Mouse (Mus musculus) liver, embryonic 13.5 days (tissue): ENCODE results near the gene Necab3. TPM values are rescaled to one million over a fixed set of nuclear protein-coding genes. Genes with fewer than 3 reads are reported as not detected.

Source experiments
- ATAC-seq: fragments of 200-750 bp; cut with Nextera tagmentation; 2 replicates; pipeline ENCODE4 v1.8.0; 2017; ENCODE audit warnings: low read depth, mild to moderate bottlenecking, moderate number of reproducible peaks, moderate library complexity
- DNase-seq: peaks from one replicate; pipeline ENCODE4 v3.0.0; 2022
- H3K27ac ChIP-seq: fragments of 300-500 bp; sonication (generic); 2 replicates; pipeline ENCODE4 v1.5.1; 2015; ENCODE audit warnings: moderate library complexity, mild to moderate bottlenecking, inconsistent platforms
- H3K27me3 ChIP-seq: fragments of 300-500 bp; sonication (generic); 2 replicates; pipeline ENCODE4 v1.6.1; 2015; ENCODE audit warnings: mild to moderate bottlenecking, inconsistent platforms
- H3K36me3 ChIP-seq: fragments of 300-500 bp; sonication (generic); 2 replicates; pipeline ENCODE4 v1.6.1; 2015; ENCODE audit warnings: mild to moderate bottlenecking, inconsistent platforms
- H3K4me1 ChIP-seq: fragments of 300-500 bp; sonication (generic); replicated peaks from 2 replicates; pipeline ENCODE4 v1.6.1; 2015; ENCODE audit warnings: inconsistent platforms
- H3K4me2 ChIP-seq: fragments of 300-500 bp; sonication (generic); 2 replicates; pipeline ENCODE4 v1.6.1; 2015; ENCODE audit warnings: inconsistent platforms, mild to moderate bottlenecking, moderate library complexity
- H3K4me3 ChIP-seq: fragments of 300-500 bp; sonication (generic); replicated peaks from 2 replicates; pipeline ENCODE4 v1.5.1; 2015; ENCODE audit warnings: mild to moderate bottlenecking, inconsistent platforms
- H3K9ac ChIP-seq: fragments of 300-500 bp; sonication (generic); 2 replicates; pipeline ENCODE4 v1.6.1; 2015; ENCODE audit warnings: mild to moderate bottlenecking, inconsistent platforms
- H3K9me3 ChIP-seq: fragments of 300-500 bp; sonication (generic); replicated peaks from 2 replicates; pipeline ENCODE4 v1.6.1; 2016; ENCODE audit warnings: inconsistent platforms
- WGBS: fragments of 180-500 bp; shearing (Covaris S2); methylation state at CpG from one replicate; pipeline ENCODE4 v1.1.7; 2015; ENCODE audit not compliant: insufficient replicate concordance; 5-methylcytosine and 5-hydroxymethylcytosine counted together
- polyA plus RNA-seq: library from polyadenylated mRNA; unstranded; fragments of >200 nt; fragmentation: Nextera tagmentation; extraction: Ambion mirVana; gene quantifications from 2 replicates; pipeline ENCODE4 v1.2.1, GENCODE M21; 2015

The Necab3 gene
- polyA plus RNA-seq, 1 experiment from 2014 or later: 0.88 TPM

DNA sequence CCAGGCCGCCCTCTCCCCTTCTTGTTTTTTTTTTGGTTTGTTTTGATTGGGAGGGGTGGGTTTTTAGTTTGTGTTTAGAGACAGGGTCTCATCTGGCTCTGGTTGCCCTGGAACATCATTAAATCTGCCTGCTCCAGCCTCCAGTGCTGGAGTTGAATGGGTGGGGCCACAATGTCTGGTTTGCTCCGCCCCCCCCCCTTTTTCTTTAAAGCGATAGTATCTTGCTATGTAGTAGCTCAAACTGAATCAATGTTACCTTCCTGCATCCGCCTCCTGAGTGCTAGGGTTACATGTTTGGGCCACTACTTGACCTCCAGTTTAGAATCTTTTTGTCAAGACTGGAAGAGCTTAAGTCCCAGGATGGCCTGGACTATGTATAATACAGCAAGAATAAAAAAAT lies 12.6 kb upstream of the Necab3 start:
- 53% methylated on average over 4 of the region's 4 CpGs for WGBS
- 0 out of 2 replicates have a peak overlapping the region, but pooled peaks have one; percentile 62 for H3K9ac ChIP-seq
- H3K27me3 ChIP-seq: no peaks in the 10 kb centered on the region
- ATAC-seq: no peak
- H3K36me3 ChIP-seq: no peaks in the 10 kb centered on the region
- 0 out of 2 replicates have a peak overlapping the region, but pooled peaks have one; percentile 91 for H3K4me2 ChIP-seq
- peaks cover 42% of the 10 kb centered on the region for H3K4me1 ChIP-seq
- H3K27ac ChIP-seq: no peak overlapping the region
- H3K9me3 ChIP-seq: no peaks in the 10 kb centered on the region
- DNase-seq: no peak
- H3K4me3 ChIP-seq: no peak overlapping the region

DNA sequence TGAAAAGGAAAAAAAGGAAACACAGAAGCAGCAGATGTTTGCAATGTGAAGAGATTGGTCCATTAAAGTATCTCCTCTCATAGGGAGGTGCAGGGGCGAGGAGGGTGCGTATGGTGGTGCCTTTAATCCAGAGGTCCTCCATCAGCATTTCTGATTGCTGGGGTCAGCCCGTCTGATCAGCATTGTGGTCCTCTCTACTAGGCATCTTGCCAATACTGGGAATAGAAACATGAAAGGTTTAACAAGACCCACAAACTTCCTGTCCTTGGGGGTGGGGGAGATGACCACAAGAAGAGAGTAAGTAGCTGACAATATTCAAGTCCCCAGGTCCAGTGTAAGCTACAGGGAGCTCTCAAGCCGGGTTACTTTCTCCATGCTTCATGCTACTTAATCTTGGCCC lies 12.0 kb upstream of the Necab3 start:
- WGBS: 28% methylated on average over 4 of the region's 4 CpGs
- peaks cover 48% of the 10 kb centered on the region for H3K4me1 ChIP-seq
- ATAC-seq: no peak

DNA sequence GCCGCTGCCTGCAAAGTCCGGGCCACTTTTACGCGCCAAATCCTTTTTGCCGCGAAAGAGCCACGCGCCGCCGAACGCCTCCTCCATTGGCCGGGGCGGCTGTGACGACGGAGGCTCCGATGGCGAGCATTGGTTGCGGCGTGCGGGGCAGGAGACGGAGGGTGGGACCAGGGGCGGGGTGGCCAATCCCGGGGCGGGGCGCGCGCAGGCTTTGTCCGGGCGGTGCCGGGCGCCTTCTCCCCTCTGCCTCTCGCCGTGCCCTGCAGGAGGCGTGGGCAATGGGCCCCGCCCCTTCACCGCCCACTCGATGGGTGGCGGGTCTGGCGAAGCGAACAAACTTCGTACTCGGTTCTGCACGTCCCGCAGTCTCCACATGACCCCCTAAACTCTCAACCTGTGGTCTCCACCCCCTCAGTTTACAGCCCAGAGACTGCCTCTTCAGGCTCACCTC lies 11.2 kb upstream of the Necab3 start, which contains the start of gene E2f1:
TSS of gene E2f1 (minus strand) at position 57 of the 451 bp plus-strand sequence.
- peak within 1 kb of the TSS; percentile 82 for H3K4me3 ChIP-seq
- H3K36me3 ChIP-seq: peaks cover 2% of the 10 kb centered on the region
- no peaks in the 10 kb centered on the region for H3K27me3 ChIP-seq
- H3K4me1 ChIP-seq: peaks cover 56% of the 10 kb centered on the region
- WGBS: 0% methylated on average over 44 of the region's 44 CpGs
- peak within 1 kb of the TSS; percentile 89 for H3K9ac ChIP-seq
- H3K9me3 ChIP-seq: no peaks in the 10 kb centered on the region
- H3K27ac ChIP-seq: peak within 1 kb of the TSS; percentile 89
- DNase-seq (peak; percentile 94), ATAC-seq (peak; percentile 95)
- H3K4me2 ChIP-seq: peak within 1 kb of the TSS; percentile 91

More for the DNA sequence above, 12.0 kb upstream of the Necab3 start:
- H3K27me3 ChIP-seq: no peaks in the 10 kb centered on the region
- no peak for DNase-seq
- no peaks in the 10 kb centered on the region for H3K9me3 ChIP-seq
- H3K4me3 ChIP-seq: peak overlapping the region; percentile 82
- peak overlapping the region; percentile 91 for H3K4me2 ChIP-seq
- no peak overlapping the region for H3K27ac ChIP-seq
- no peaks in the 10 kb centered on the region for H3K36me3 ChIP-seq
- H3K9ac ChIP-seq: peak overlapping the region; percentile 62

DNA sequence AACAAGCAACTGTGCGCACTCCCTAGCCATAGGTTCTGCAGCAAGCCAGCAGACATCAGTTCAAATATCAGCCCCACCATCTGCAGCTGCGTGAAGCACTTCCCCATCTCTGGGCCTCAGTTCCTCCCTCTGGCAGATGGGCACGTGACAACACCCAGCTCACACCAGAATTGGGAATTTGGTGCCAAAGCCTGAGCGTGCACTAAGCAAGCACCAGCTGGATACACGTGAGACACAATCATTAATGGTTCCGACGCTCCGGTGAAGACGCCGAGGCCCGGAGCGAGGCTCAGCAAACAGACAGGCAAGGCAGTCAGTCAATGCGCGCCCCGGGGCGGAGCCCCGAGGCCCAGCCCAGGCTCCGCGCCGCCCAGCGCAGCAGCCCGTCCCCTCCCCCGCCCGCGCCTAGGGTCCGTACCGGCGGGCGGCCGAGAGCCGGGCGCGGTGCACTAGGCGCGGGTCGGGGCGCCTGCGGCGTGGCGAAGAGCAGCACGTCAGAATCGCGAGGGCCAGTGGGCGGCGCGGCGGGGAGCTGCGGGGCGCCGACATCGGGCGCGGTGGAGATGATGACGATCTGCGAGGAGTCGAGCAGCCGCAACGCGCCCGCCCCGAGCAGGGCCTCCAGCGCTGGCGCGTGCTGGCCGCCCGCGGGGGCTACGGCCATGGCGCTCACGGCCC lies 10.5 kb upstream of the Necab3 start:
- Histone ChIP-seq H3K4me3 (peak overlapping the region; percentile 82), H3K4me2 (peak overlapping the region; percentile 91), H3K27me3 (no peaks in the 10 kb centered on the region), H3K27ac (peak overlapping the region; percentile 89), H3K9me3 (no peaks in the 10 kb centered on the region), H3K4me1 (peaks cover 59% of the 10 kb centered on the region), H3K9ac (peak overlapping the region; percentile 89), H3K36me3 (peaks cover 8% of the 10 kb centered on the region)
- DNase-seq: peak; percentile 71
- WGBS: under 1% methylated on average over 50 of the region's 70 CpGs
- peak; percentile 80 for ATAC-seq

DNA sequence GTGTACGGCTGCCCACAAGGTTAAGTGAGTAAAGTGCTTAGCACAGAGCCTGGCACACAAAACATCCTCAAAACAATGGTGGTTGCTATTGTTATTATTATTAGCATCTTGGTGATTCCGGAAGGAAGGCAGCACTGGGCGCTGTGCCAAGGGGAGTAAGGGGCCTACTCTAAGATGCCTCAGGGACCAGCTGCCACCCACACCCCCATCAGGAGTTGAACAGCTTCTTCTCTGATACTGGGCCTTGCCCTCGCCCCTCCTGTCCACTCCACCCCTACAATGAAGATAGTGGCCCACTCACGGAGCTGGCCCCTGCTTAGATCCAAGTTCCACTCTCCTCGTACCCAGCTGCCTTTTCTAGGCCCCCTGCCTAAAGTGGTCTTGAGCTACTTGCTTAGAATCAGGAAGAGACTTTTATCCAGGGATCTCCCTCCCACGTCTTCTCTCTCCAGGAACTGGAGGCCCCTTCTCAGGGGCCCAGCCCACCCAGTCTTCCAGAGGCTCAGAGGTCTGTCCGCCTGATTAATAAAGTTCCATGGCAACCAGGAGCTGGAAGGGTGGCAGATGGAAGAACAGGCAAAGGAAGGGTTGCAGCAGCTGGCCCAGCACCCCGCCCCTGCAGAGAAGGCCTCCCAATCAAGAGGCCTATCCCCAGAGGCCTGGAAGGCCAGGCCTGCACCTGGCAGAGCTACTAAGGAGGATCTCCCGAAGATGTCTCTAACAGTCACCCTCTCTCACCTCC lies 9.8 kb upstream of the Necab3 start:
- H3K9ac ChIP-seq: peak overlapping the region; percentile 89
- peak; percentile 18; the same call in 1 of the 2 replicates for ATAC-seq
- H3K27me3 ChIP-seq: no peaks in the 10 kb centered on the region
- DNase-seq: no peak
- 21% methylated on average over 10 of the region's 10 CpGs for WGBS
- peak overlapping the region; percentile 89 for H3K27ac ChIP-seq
- no peaks in the 10 kb centered on the region for H3K9me3 ChIP-seq
- H3K4me2 ChIP-seq: peak overlapping the region; percentile 91
- H3K4me1 ChIP-seq: peaks cover 59% of the 10 kb centered on the region
- H3K36me3 ChIP-seq: peaks cover 15% of the 10 kb centered on the region
- peak overlapping the region; percentile 82 for H3K4me3 ChIP-seq

DNA sequence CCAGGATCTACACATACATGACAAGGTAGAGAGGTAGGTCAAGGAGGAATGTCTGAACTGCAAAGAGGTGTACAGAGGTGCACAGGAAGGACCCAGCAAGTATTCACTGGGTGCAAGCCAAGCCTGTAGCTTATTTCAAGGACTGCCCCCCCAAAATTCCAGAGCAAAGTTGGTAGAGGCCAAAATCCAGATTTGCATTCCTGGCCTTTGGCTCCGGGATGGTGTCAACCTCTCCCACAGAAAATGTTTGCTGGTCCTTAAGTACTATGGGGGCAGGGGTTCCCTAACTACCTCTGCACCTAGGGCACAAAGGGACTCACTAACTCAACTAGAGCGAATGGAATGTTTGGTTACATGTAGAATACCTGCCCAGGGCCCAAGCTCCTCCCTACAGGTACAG lies 9.1 kb upstream of the Necab3 start:
- Histone ChIP-seq H3K4me1 (peaks cover 59% of the 10 kb centered on the region), H3K9ac (peak overlapping the region; percentile 89), H3K36me3 (peaks cover 23% of the 10 kb centered on the region), H3K27me3 (no peaks in the 10 kb centered on the region), H3K9me3 (no peaks in the 10 kb centered on the region), H3K4me2 (peak overlapping the region; percentile 91), H3K4me3 (peak overlapping the region; percentile 82), H3K27ac (peak overlapping the region; percentile 89)
- DNase-seq: no peak
- ATAC-seq: no peak
- 77% methylated on average over 2 of the region's 2 CpGs for WGBS

DNA sequence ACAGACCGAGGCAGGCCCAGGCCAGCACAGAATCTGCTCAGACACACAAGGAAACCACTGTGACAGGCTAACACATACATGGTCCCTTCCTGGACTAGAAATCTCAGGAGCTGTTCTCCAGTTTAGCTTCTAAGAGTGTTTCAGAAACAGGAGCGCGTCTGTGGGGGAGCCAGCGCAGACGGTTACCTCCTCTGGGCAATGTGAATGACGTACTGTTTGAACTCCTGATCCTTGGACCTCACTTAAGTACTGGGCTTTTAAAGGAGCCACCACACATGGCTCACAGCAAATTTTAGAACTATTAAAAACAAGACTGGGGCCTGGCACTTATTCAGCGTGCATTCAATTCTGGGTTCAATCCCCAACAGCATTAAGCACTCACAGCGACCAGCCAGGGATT lies 8.0 kb upstream of the Necab3 start:
- WGBS: 83% methylated on average over 8 of the region's 8 CpGs
- Histone ChIP-seq H3K9ac (peak overlapping the region; percentile 30; the same call in 1 of the 2 replicates), H3K9me3 (no peaks in the 10 kb centered on the region), H3K4me3 (0 out of 2 replicates have a peak overlapping the region, but pooled peaks have one; percentile 1), H3K36me3 (peaks cover 33% of the 10 kb centered on the region), H3K27ac (0 out of 2 replicates have a peak overlapping the region, but pooled peaks have one; percentile 36), H3K4me2 (peak overlapping the region; percentile 91), H3K4me1 (peaks cover 59% of the 10 kb centered on the region), H3K27me3 (no peaks in the 10 kb centered on the region)
- DNase-seq (no peak), ATAC-seq (no peak)

DNA sequence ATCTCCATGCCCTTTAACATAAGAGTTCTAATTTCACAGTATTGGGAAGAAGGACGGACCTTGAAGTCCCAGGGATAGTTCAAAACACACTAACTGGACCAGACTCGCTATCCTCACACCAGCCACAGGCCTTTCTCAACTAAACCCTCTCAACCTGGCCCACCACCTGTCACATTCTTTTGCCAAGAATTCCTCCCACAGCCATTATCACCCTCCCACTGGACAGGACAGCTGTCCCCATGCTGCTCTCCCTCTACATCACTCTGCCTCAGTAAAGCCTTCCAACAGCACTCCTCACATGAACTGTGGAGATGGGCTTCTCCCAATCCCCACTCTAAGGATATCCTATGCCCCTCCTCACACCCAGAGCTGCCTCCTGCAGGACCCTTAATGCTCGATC lies 6.9 kb upstream of the Necab3 start:
- Histone ChIP-seq H3K9me3 (no peaks in the 10 kb centered on the region), H3K27me3 (no peaks in the 10 kb centered on the region), H3K4me3 (no peak overlapping the region), H3K4me1 (peaks cover 50% of the 10 kb centered on the region), H3K27ac (peak overlapping the region; percentile 15; the same call in 1 of the 2 replicates), H3K9ac (peak overlapping the region; percentile 30; the same call in 1 of the 2 replicates), H3K36me3 (peaks cover 44% of the 10 kb centered on the region), H3K4me2 (no peak overlapping the region)
- ATAC-seq: no peak
- 84% methylated on average over 3 of the region's 3 CpGs for WGBS
- DNase-seq: no peak

DNA sequence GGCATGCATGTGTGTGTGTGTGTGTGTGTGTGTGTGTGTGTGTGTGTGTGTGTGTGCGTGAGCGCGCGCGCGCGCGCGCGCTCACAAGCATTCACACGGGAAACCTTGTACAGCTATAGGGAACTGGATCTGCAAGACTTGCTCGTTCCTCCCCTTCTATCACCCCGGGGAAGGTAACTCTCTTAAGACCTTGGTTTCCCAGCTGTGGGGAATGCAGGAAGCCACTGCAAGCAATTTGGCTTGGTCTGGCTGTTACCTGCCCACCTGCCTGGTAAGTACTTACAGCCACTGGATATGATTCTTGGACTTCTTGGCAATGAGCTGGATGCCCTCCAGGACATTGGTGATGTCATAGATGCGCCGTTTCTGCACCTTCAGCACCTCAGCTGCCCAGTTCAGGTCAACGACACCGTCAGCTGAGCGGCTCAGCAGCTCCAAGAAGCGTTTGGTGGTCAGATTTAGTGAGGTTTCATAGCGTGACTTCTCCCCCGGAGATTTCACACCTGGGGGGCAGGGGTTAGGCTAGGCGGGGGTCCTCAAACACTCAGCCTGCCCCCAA lies 5.0 kb upstream of the Necab3 start:
- H3K9me3 ChIP-seq: no peaks in the 10 kb centered on the region
- H3K27ac ChIP-seq: no peak overlapping the region

DNA sequence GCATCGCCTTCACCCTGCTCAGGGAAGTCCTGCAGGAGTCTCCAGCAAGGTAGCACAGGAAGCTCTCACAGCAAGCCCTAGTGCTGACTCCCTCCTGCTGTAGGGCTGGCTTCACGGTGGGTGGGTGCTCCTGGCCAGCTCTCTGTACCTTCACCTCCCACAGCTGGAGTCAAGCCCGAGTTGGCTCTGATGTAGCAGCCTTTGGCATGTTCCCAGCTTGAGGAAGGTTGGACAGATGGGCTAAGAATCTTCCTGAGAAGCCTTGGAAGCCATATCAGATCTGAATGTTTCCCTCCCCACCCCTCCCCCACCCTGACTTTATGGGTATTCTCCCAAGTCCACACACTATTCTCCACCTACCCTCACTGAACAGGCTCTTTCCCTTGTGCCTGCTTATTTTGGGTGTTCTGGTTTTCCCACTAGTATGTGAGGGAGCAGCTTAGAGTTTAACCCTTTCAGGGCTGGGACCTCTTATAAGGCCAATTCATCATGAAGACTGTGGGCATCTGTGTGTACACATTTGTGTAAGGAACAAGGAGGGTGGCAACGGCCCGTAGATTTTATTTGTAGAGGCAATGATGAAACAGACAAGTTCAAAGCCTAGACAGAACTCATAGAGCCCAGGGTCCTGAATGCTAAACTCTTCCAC lies 1.4 kb downstream of the Necab3 start:
- WGBS: 47% methylated on average over 5 of the region's 5 CpGs
- peaks cover 27% of the 10 kb centered on the region for H3K36me3 ChIP-seq
- H3K9me3 ChIP-seq: no peaks in the 10 kb centered on the region
- no peak for DNase-seq
- peaks cover 2% of the 10 kb centered on the region for H3K27me3 ChIP-seq
- no peak for ATAC-seq
- H3K9ac ChIP-seq: peak overlapping the region; percentile 64; the same call in 1 of the 2 replicates
- no peak overlapping the region for H3K4me3 ChIP-seq
- H3K4me2 ChIP-seq: no peak overlapping the region
- no peak overlapping the region for H3K27ac ChIP-seq
- peaks cover 37% of the 10 kb centered on the region for H3K4me1 ChIP-seq

More for the DNA sequence above, 5.0 kb upstream of the Necab3 start:
- ATAC-seq (no peak), DNase-seq (no peak)
- Histone ChIP-seq H3K9ac (no peak overlapping the region), H3K36me3 (peaks cover 54% of the 10 kb centered on the region), H3K27me3 (no peaks in the 10 kb centered on the region), H3K4me2 (no peak overlapping the region), H3K4me3 (no peak overlapping the region), H3K4me1 (peaks cover 53% of the 10 kb centered on the region)
- 89% methylated on average over 22 of the region's 22 CpGs for WGBS
